Mouse (Mus musculus): ENCODE results near the gene Zfp759.
A peak's percentile ranks its signal among the peaks of the same experiment; 100 is the strongest.
"Not testable (repeated sequence)": the region's sequence is repeated elsewhere in the genome, so short reads cannot be mapped to it uniquely, and the experiment has no call there.

Zfp759 gene

DNA sequence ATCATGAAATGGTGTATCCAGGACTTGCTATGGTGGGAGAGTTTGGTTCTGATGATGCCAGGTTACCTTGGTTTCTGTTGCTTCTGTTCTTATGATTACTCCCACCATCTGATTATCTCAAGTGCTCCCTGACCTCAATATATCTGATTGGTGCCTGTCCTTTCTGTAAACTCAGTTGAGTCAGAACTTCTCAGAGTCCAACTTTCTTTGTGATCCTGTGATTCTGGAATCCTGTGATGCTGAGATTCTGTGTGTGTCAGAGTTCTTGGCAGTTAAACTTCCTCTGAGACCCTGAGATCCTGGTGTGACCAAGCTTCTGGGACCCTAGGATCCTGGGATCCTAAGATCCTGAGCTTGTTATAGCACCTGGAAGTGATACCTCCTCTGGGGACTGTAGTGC is at the start of gene Zfp759:
Zfp759 (plus strand) TSS at position 301 of the 400 bp plus-strand sequence.
- not testable (repeated sequence) for DNase-seq

- DNase-seq: no peak
These were observed 48.7 kb upstream of the Zfp759 start for GRCm38 (mm10) chr13:67072786-67073185.

DNA sequence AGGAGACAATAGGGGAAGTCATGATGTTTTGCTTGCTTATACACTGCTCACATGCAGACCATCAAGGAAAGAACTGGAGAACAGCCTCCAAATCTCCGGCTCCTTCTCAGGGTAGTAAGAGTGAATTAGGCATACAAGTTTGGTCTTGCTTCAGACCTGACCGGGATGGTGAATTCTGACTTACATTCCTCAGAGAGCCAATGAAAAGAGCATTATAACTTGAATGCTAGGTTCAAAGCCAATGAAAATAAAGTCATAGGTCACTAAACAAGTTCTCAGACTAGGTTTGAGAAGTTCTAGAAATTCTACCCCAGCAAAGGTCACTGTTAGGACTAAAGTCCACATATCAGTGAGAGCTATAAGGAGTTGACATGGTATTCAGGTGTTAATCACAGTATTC is 44.2 kb upstream of the Zfp759 start:
- DNase-seq: no peak

DNA sequence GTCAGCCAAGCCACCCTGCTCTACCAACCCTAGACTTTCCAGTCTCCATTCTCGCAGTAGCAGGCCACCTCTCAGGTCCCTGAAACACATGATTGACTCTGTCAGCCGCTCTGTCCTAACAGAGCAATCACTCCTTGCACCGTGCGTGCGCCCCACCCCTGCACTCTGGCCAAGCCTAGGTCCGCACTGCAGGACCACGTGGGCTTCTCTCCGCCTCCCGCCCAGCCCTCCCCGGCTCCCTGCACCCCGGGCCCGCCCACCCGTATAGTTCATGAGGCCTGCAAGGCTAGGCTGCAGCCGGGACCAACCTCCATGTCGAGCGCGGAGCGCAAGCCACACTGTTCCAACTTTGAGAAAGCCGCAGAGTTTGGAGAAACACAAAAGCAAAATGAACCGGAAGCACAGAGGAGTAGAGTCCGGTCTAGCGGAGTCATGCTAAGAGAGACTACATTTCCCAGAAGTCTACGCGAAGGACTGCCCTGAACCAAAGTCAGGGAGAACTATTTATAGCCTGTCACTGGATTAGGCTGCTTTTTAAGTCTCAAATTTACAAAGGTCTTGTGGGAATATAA is 40.2 kb upstream of the Zfp759 start:
- peak; percentile 74 for DNase-seq

DNA sequence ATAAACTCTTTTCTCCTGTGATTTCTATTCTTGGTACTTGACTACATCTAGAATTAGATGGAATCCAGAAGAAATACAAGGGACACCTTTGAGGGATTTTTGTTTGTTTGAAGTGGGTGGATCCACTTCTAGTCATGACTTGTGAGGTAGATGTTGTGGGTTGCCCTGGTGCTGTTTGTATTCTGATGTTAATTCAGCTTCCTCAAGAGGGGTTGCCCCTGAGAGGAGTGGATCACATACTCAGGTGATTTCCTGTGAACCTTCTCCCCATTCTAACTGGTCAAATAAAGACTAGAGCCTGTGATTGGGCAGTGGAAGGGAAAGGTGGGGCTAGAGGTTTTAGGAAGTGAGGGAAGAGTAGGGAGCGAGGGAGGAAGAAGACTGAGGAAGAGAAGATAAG is 39.5 kb upstream of the Zfp759 start:
- DNase-seq: no peak

GRCm38 (mm10) chr13:67090154-67090553 is 31.3 kb upstream of the Zfp759 start:
- DNase-seq: no peak

- no peak for DNase-seq
These were observed 23.6 kb upstream of the Zfp759 start, which contains the start of gene Zfp708 for GRCm38 (mm10) chr13:67097876-67098275. Zfp708 (minus strand) TSS chr13:67097976.

DNA sequence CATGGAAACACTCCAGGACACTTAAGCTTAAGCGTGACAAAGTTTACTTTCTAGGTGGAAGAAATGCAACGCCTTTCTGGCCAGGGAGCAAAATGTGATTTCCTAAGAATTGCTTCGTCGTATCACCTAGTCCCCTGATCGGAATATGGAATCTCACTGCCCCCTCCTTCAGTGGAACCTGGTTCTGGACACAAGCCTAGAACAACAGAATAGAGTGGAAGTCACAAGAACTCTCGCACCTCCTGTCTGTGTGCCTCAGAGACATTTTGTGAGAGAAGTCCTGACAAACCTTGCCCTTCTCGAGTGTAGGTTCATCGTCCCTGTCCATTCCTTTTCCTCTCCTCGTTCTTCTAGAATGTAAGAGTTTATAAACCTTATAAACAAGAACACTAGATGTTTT is 13.8 kb upstream of the Zfp759 start:
- DNase-seq: no peak

DNA sequence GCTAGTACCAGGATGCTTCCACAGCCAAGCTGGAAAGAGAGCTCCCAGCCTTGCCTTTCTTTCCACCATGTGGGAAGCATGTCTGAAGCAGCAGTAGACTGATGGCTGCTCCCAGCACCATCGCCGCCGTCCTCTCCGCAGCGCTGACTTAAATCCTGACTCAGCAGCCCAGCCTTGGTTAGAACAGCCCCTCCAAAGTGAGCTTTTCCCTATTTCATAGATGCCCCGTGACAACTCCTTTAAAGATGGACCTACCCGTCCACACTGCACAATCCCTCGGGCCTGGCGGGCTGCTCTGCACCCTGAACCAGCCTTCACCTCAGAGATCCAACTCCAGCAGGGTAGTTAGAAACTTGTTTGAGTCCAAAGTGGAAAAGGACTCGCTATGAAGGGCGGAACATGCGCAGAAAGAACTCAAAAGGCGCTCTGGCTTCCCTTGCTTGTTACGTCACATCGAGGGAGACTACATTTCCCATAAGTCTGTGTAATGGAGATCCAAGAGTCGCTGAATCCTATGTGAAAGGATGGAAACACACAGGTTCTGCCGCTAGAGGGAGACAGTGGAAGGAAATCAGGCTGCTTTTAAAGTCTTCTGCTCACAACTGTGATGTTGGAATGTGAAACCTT is 13.2 kb upstream of the Zfp759 start, which contains the start of gene Gm28557:
Gm28557 (minus strand) TSS at position 411 of the 627 bp plus-strand sequence.
- peak; percentile 95 for DNase-seq

DNA sequence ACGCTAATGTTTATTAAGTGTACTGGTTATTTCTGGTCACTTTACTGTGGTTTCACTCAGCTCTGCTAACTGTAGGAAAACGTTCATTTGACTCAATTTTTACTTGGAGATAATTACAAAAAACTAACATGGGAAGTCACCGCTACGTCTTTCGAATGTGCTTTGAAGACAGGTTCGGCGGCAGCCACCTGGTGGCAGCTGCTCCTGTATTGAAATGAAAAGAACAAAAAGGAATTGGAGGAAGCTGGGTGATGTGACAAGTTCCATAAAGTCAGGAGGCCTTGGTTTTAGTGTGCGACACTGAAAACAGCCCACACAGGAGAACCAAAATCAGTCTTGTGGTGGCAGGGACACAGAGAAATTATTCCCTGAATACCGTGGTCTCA is 12.6 kb upstream of the Zfp759 start:
- DNase-seq: no peak

DNA sequence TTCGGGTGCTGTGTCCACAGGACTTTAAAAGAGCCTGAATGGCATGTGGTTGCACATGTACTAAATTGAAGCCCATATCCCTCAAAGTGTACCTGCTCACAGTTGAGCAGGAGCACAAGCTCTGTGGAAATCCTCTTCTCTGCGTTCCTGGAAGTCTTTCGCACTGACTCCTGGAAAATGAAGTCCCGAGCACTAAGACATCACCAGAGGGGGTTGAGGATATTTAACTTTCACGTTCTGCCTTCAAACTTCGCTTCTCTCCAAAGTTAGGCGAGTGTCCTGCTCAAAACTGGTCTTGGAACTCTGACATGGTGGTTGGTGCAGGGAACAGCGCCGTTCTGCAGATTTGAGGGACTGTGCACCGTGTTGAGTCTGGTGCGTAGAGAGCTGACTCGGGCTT is 9.4 kb upstream of the Zfp759 start:
- DNase-seq: no peak

DNA sequence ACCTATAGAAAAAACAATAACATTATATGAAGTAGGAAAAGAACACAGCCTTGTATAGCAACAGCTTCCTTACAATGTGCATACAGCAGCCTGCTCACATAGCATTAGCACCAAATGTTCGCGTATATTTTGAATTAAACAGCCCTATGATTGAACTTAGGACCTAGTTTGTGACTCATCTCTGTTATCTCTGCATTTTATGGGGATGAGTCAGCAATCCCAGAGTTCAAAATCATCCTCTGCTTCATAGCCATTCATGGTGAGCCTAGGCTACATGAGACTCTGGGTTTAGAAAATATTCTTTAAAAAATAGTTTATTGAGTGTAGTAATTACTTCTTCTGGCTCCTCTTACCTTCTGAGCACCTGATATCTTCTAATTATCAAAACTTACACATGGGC is 8.2 kb upstream of the Zfp759 start:
- DNase-seq: no peak

DNA sequence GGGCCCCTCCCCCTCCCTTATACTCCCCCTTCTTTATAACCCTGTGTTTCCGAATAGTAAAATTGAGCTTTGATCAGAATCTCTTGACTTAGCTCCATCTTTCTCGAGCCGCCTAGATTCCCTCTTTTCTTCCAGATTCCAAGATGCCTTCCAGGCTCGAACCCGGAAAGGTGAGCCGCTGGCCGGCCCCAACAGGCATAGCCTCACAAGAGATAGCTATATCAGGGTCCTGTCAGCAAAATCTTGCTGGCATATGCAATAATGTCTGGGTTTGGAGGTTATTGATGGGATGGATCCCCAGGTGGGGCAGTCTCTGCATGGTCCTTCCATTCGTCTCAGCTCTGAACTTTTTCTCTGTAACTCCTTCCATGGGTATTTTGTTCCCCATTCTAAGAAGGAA is 5.3 kb upstream of the Zfp759 start, which contains the start of gene Rslcan18:
Rslcan18 (minus strand) TSS at position 101 of the 400 bp plus-strand sequence.
- not testable (repeated sequence) for DNase-seq

DNA sequence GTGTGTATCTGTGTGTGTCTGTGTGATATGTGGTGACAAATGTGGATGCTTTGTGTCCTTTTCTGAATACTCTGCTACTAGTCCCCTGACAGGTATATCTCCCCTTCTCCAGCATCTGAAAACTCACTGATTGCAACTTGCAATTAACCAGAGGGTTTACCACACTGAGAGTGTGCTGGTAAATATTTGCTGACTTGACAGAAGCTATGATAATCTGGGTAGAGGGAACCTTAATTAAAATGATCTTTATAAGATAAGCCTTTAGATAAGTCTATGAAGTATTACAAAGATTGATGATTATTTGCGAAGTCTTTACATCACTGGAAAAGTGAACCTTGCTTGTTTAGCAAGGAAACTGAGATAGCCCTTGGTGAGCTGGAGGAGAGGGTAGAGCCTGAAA is 3.0 kb downstream of the Zfp759 start:
- DNase-seq: no peak

DNA sequence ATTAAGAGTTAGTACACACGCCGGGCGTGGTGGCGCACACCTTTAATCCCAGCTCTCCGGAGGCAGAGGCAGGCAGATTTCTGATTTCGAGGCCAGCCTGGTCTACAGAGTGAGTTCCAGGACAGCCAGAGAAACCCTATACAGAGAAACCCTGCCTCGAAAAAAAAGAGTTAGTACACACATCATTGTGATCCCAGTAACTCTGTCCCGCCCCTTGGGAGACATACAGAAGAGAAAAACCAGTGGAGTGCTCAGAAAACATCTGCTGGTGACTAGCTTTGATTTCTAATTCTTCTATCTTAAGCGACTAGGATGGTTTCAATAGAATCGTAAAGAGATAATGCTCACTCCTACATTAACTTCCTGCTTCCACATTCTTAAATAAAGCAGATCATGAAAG is 6.0 kb downstream of the Zfp759 start:
- not testable (repeated sequence) for DNase-seq

GRCm38 (mm10) chr13:67128038-67128721 is 6.7 kb downstream of the Zfp759 start:
- DNase-seq: peak; percentile 78

- not testable (repeated sequence) for DNase-seq
These were observed 44.7 kb downstream of the Zfp759 start for GRCm38 (mm10) chr13:67166122-67166521.

DNA sequence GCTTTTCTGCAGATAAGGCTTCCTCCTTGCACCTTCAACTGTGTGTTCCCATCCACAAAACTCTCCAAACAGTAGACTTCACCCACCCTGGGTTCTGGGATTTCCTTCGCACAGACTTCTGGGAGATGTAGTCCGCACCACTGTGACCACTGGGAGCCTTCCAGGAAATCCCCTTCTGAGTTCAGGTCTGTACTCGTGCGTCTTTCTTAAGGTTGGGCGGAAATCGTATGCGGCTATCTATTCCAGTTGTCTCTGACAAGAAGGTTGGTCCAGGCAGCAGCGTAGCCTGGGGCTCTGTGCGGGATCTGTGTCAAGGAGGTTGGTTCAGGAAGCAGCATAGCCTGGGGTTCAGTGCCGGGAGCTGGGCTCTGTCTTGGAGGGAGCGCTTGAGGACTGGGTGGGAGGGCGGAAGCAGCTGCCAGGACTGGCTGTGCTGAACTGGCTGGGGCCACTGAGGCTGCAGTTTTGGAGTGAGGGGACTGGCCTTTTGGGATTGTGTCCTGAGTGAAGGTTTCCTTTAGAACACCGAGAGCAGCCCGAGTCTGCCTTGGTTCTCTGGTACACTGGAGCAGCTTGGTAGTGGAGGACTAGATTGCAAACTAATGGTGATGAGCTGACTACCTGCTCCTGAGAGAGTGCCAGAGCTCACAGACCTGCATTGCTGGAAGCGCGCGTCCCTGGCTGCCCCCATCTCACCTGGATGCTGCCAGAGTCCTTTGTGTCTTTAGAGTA is 51.7 kb downstream of the Zfp759 start, which contains the start of gene Rsl1:
Rsl1 (plus strand) TSS at position 192 of the 732 bp plus-strand sequence.
- peak; percentile 78 for DNase-seq

GRCm38 (mm10) chr13:67173723-67174055 is 52.2 kb downstream of the Zfp759 start:
- no peak for DNase-seq

All from lung, postnatal 14 days (tissue).